Mouse (Mus musculus) hindbrain, embryonic 16.5 days (tissue): Measurements from ENCODE around the gene Cdh23. TPM values are rescaled to one million over a fixed set of nuclear protein-coding genes. Genes with fewer than 3 reads are reported as not detected.

Experiments used
- ATAC-seq: fragments of 200-750 bp; cut with Nextera tagmentation; 2 replicates; pipeline ENCODE4 v1.8.0; 2017; ENCODE audit warnings: moderate TSS enrichment, moderate library complexity
- H3K27ac ChIP-seq: fragments of 300-500 bp; sonication (generic); 2 replicates; pipeline ENCODE4 v1.5.1; 2014; ENCODE audit warnings: low read depth, mild to moderate bottlenecking, control low read depth, low read length, moderate library complexity
- H3K27me3 ChIP-seq: fragments of 300-500 bp; sonication (generic); replicated peaks from 2 replicates; pipeline ENCODE4 v1.6.1; 2014; ENCODE audit warnings: low read length; ENCODE audit not compliant: control insufficient read depth, insufficient read depth
- H3K36me3 ChIP-seq: fragments of 300-500 bp; sonication (generic); 2 replicates; pipeline ENCODE4 v1.6.1; 2014; ENCODE audit warnings: mild to moderate bottlenecking, low read length, moderate library complexity, mixed read lengths; ENCODE audit not compliant: control insufficient read depth, insufficient read depth
- H3K4me1 ChIP-seq: fragments of 300-500 bp; sonication (generic); 2 replicates; pipeline ENCODE4 v1.6.1; 2014; ENCODE audit warnings: low read depth, low read length; ENCODE audit not compliant: control insufficient read depth, insufficient read depth
- H3K4me2 ChIP-seq: fragments of 300-500 bp; sonication (generic); 2 replicates; pipeline ENCODE4 v1.6.1; 2014; ENCODE audit warnings: mild to moderate bottlenecking, low read length, control low read depth, moderate library complexity
- H3K4me3 ChIP-seq: fragments of 300-500 bp; sonication (generic); 2 replicates; pipeline ENCODE4 v1.5.1; 2014; ENCODE audit warnings: mild to moderate bottlenecking, low read length, control low read depth, moderate library complexity
- H3K9ac ChIP-seq: fragments of 300-500 bp; sonication (generic); 2 replicates; pipeline ENCODE4 v1.6.1; 2014; ENCODE audit warnings: low read depth, mild to moderate bottlenecking, control low read depth, low read length, moderate library complexity
- H3K9me3 ChIP-seq: fragments of 300-500 bp; sonication (generic); 2 replicates; pipeline ENCODE4 v1.6.1; 2014; ENCODE audit warnings: mild to moderate bottlenecking, low read length, moderate library complexity; ENCODE audit not compliant: control insufficient read depth
- WGBS: fragments of 180-500 bp; shearing (Covaris S2); extraction: QIAGEN DNeasy Blood & Tissue Kit; methylation state at CpG from one replicate; pipeline ENCODE4 v1.1.7; 2014; 5-methylcytosine and 5-hydroxymethylcytosine counted together
- polyA plus RNA-seq: library from polyadenylated mRNA; unstranded; fragments of >200 nt; fragmentation: Nextera tagmentation; extraction: Ambion mirVana; gene quantifications from 2 replicates; pipeline ENCODE4 v1.2.1, GENCODE M21; 2015

The Cdh23 gene
- polyA plus RNA-seq, 1 experiment from 2014 or later, result 6.1 TPM

- H3K4me1 ChIP-seq, result no peaks in the 10 kb centered on the region; the same call in 1 of the 2 replicates
- no peaks in the 10 kb centered on the region for H3K27me3 ChIP-seq
- no peak overlapping the region for H3K9ac ChIP-seq
- H3K9me3 ChIP-seq, result no peaks in the 10 kb centered on the region
- H3K4me2 ChIP-seq, result no peak overlapping the region
- ATAC-seq, result no peak
- WGBS, result 83% methylated on average over 5 of the region's 5 CpGs
- no peaks in the 10 kb centered on the region for H3K36me3 ChIP-seq
- no peak overlapping the region for H3K4me3 ChIP-seq
- H3K27ac ChIP-seq, result no peak overlapping the region
These were observed 324.5 kb downstream of the Cdh23 start for GRCm38 (mm10) chr10:60371596-60372386.

GRCm38 (mm10) chr10:60370601-60371061, 325.7 kb downstream of the Cdh23 start:
- Histone ChIP-seq H3K36me3 (no peaks in the 10 kb centered on the region), H3K9ac (no peak overlapping the region), H3K4me2 (no peak overlapping the region), H3K9me3 (no peaks in the 10 kb centered on the region), H3K4me3 (no peak overlapping the region), H3K27ac (no peak overlapping the region), H3K27me3 (no peaks in the 10 kb centered on the region), H3K4me1 (no peaks in the 10 kb centered on the region; the same call in 1 of the 2 replicates)
- WGBS, result 72% methylated on average over 5 of the region's 5 CpGs
- ATAC-seq, result 0 out of 2 replicates have a peak, but pooled peaks have one; percentile 23

- Histone ChIP-seq H3K9me3 (no peaks in the 10 kb centered on the region), H3K9ac (no peak overlapping the region), H3K27me3 (no peaks in the 10 kb centered on the region), H3K4me1 (no peaks in the 10 kb centered on the region; the same call in 1 of the 2 replicates), H3K27ac (no peak overlapping the region), H3K36me3 (no peaks in the 10 kb centered on the region), H3K4me3 (no peak overlapping the region), H3K4me2 (no peak overlapping the region)
- WGBS, result 56% methylated on average over 2 of the region's 2 CpGs
- peak; percentile 61 for ATAC-seq
These were observed 326.2 kb downstream of the Cdh23 start for GRCm38 (mm10) chr10:60370098-60370497.

GRCm38 (mm10) chr10:60369405-60369804, 326.9 kb downstream of the Cdh23 start:
- Histone ChIP-seq H3K9me3 (no peaks in the 10 kb centered on the region), H3K36me3 (no peaks in the 10 kb centered on the region), H3K27ac (no peak overlapping the region), H3K27me3 (no peaks in the 10 kb centered on the region), H3K4me3 (no peak overlapping the region), H3K4me1 (no peaks in the 10 kb centered on the region; the same call in 1 of the 2 replicates), H3K4me2 (no peak overlapping the region), H3K9ac (no peak overlapping the region)
- 89% methylated on average over 6 of the region's 6 CpGs for WGBS
- ATAC-seq, result no peak

GRCm38 (mm10) chr10:60367904-60368303, 328.4 kb downstream of the Cdh23 start:
- H3K9me3 ChIP-seq, result no peaks in the 10 kb centered on the region
- H3K4me1 ChIP-seq, result no peaks in the 10 kb centered on the region; the same call in 1 of the 2 replicates
- ATAC-seq, result no peak
- H3K27me3 ChIP-seq, result no peaks in the 10 kb centered on the region
- no peak overlapping the region for H3K4me2 ChIP-seq
- H3K9ac ChIP-seq, result no peak overlapping the region
- H3K27ac ChIP-seq, result no peak overlapping the region
- 78% methylated on average over 4 of the region's 4 CpGs for WGBS
- no peak overlapping the region for H3K4me3 ChIP-seq
- H3K36me3 ChIP-seq, result no peaks in the 10 kb centered on the region

GRCm38 (mm10) chr10:60367145-60367544, 329.1 kb downstream of the Cdh23 start:
- Histone ChIP-seq H3K4me3 (no peak overlapping the region), H3K4me2 (no peak overlapping the region)
- WGBS, result 83% methylated on average over 2 of the region's 2 CpGs

GRCm38 (mm10) chr10:60363426-60363825, 332.9 kb downstream of the Cdh23 start:
- 68% methylated on average over 6 of the region's 6 CpGs for WGBS
- H3K9me3 ChIP-seq, result no peaks in the 10 kb centered on the region
- no peaks in the 10 kb centered on the region for H3K36me3 ChIP-seq
- H3K27ac ChIP-seq, result no peak overlapping the region
- H3K4me2 ChIP-seq, result no peak overlapping the region
- H3K27me3 ChIP-seq, result no peaks in the 10 kb centered on the region
- ATAC-seq, result no peak
- H3K4me3 ChIP-seq, result no peak overlapping the region
- H3K4me1 ChIP-seq, result peaks cover 10% of the 10 kb centered on the region; the same call in 1 of the 2 replicates
- H3K9ac ChIP-seq, result no peak overlapping the region

More at GRCm38 (mm10) chr10:60367145-60367544, 329.1 kb downstream of the Cdh23 start:
- Histone ChIP-seq H3K9ac (no peak overlapping the region), H3K36me3 (no peaks in the 10 kb centered on the region), H3K9me3 (no peaks in the 10 kb centered on the region), H3K27ac (no peak overlapping the region), H3K4me1 (no peaks in the 10 kb centered on the region; the same call in 1 of the 2 replicates), H3K27me3 (no peaks in the 10 kb centered on the region)
- no peak for ATAC-seq

GRCm38 (mm10) chr10:60362310-60362628, 334.0 kb downstream of the Cdh23 start:
- Histone ChIP-seq H3K4me2 (no peak overlapping the region), H3K27ac (no peak overlapping the region), H3K36me3 (no peaks in the 10 kb centered on the region), H3K9me3 (no peaks in the 10 kb centered on the region), H3K4me3 (no peak overlapping the region), H3K9ac (no peak overlapping the region), H3K4me1 (peaks cover 10% of the 10 kb centered on the region; the same call in 1 of the 2 replicates), H3K27me3 (no peaks in the 10 kb centered on the region)
- 37% methylated on average over 2 of the region's 2 CpGs for WGBS
- ATAC-seq, result 0 out of 2 replicates have a peak, but pooled peaks have one; percentile 29

GRCm38 (mm10) chr10:60361615-60362309, 334.5 kb downstream of the Cdh23 start:
- Histone ChIP-seq H3K9ac (no peak overlapping the region), H3K36me3 (no peaks in the 10 kb centered on the region), H3K27ac (0 out of 2 replicates have a peak overlapping the region, but pooled peaks have one; percentile 23), H3K4me1 (peaks cover 10% of the 10 kb centered on the region; the same call in 1 of the 2 replicates), H3K9me3 (no peaks in the 10 kb centered on the region), H3K4me2 (no peak overlapping the region), H3K27me3 (no peaks in the 10 kb centered on the region), H3K4me3 (no peak overlapping the region)
- WGBS, result 49% methylated on average over 12 of the region's 12 CpGs
- ATAC-seq, result 0 out of 2 replicates have a peak, but pooled peaks have one; percentile 38
